Mouse (Mus musculus): ENCODE measurements around the gene Pcx. TPM values are rescaled to one million over a fixed set of nuclear protein-coding genes. Genes with fewer than 3 reads are reported as not detected.
A peak's percentile ranks its signal among the peaks of the same experiment; 100 is the strongest.

The Pcx gene
- total RNA-seq (2021), result 10 to 100 TPM; 12.7 to 18.1 TPM
- long read RNA-seq, experiment 1, full-length matches to known transcripts, result 24 of 34 reads
- long read RNA-seq, experiment 1, partial matches to known transcripts, result 5 of 34 reads
- long read RNA-seq, experiment 1, other reads (novel, unspliced or antisense), result 5 of 34 reads
- long read RNA-seq, experiment 2, full-length matches to known transcripts, result 31 of 44 reads
- long read RNA-seq, experiment 2, partial matches to known transcripts, result 8 of 44 reads
- long read RNA-seq, experiment 2, other reads (novel, unspliced or antisense), result 5 of 44 reads

DNA sequence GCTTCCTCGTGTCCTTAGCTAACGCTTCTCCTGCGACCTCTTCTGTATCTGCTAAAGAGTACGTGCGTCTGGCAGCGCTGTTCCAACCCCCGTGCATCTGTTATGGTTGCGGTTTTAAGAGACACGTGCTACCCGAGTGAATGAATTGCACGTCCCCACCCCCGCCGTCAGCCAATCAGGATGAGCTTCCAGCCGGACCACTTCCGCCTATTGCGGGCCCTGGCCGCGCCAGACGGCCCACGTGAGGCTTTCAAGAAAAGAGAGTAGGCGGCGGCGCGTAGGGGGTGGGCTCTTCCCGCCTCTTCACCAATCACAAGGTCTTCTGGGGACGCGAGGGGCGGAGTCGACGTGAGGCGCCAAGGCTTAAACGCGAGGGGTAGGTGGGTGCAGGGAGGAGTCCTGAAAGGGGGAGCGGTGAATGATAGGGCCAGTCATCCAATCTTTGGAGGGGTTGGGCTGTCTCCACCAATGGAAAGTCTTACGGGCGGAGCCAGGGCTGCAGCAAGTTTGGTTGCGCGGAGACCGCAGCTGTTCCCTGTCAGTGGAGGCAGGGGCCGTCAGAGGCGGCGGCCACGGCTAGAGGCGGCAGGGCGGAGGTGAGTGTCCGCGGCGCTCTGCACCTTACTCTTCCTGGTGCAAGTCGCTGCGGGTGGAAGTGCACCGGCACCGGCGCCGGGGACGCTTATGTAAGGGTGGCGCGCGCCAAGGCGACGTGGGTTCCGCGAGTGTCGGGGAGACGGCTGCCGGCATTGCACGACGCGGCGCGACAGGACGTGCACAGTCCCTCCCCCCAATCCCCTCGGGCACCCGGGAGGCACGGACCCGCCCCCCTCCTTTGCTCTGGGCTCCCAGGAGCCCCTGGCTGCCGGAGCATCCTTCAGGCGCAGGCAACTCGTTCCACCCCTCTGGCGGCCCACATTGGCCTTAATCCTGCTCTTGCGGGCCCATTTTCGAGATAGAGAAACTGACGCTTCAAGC, at the start of gene Pcx:
TSS of gene Pcx (plus strand) at position 487 of the 978 bp plus-strand sequence.
- DNase-seq, result peak; percentile 97

DNA sequence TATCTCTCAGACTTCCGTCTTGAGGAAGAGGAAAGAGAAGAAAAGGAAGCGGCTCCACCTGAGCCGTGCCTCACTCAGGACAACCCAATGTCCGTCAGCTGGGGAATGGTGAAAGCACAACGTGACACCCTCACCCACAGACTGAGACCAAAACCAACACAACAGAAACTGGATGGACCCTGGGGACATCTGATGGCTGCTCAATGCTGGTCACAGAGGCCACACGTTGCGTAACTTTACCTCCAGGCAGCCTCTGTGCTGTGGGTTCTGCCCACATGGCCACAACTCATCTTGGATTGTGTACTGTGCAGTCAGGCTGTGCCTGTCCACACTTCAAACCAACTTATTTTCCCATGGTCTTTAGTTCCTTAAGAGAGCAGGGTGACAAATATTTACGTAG, 48.3 kb upstream of the Pcx start:
- DNase-seq, result no peak

DNA sequence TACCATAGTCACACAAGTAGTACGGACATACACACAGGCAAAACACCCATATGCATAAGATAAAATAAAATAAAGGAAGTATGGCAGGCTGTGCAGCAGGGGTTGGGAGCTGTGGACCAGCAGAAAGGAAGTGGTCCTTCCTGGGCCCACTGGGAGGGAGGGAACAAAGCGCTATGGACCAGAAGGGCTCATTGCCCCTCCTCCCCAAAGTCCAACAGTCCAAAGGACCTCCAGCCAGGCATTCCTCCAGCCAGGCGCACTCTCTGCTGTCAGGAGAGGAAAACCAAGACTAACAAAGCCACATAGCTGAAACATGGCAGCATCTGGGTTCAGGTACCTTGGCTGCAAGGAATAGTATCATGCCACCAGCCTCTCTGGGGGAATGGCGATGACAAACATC, 45.6 kb upstream of the Pcx start:
- DNase-seq, result no peak

DNA sequence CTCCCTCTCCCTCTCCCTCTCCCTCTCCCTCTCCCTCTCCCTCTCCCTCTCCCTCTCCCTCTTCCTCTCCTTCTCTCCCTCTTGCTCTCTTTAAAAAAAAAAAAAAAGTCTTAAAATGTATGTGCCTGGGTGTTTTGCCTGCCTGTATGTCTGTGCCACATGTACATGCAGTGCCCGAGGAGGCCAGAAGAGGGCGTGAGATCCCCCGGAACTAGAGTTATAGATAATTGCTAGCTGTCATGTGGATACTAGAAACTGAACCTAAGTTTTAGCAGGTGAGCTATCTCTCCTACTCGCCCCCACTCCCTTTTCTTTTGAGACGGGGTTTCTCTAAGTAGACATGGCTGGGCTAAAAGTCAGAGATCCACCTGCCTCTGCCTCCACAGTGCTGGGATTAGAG, 41.9 kb upstream of the Pcx start:
- no peak for DNase-seq

DNA sequence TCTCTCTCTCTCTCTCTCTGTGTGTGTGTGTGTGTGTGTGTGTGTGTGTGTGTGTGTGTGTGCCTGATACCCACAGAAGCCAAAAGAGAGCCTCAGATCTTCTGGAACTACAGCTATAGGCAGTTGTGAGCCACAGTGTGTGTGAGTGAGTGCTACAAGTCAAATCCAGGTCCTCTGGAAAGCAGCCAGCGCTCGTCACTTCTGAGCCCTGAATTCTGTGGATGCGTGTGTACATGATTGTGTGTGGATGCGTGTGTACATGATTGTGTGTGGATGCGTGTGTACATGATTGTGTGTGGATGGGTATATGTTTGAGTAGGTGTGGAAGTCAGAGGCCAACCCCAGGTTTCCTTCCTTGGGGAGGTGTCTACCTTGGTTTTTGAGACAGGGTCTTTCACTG, 36.7 kb upstream of the Pcx start:
- no peak for DNase-seq

DNA sequence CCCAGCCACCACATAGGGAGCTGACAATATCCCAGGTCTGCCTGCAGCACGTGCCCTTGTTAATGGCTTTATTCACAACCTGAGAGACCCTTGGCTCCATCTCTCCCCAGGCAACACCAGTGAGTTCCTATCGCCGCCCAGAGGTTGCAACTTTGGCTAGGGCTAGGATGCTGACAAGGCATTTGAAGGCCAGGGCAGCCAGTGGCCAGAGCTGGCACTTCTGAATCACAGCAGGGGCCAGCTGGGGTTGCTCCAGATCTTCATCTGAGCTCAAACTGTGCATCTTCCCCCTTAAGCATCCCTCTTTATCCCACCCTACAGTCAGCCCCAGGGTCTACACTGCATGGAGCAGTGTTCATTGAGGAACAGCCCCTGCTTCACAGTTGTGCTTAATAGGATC, 35.5 kb upstream of the Pcx start:
- no peak for DNase-seq

DNA sequence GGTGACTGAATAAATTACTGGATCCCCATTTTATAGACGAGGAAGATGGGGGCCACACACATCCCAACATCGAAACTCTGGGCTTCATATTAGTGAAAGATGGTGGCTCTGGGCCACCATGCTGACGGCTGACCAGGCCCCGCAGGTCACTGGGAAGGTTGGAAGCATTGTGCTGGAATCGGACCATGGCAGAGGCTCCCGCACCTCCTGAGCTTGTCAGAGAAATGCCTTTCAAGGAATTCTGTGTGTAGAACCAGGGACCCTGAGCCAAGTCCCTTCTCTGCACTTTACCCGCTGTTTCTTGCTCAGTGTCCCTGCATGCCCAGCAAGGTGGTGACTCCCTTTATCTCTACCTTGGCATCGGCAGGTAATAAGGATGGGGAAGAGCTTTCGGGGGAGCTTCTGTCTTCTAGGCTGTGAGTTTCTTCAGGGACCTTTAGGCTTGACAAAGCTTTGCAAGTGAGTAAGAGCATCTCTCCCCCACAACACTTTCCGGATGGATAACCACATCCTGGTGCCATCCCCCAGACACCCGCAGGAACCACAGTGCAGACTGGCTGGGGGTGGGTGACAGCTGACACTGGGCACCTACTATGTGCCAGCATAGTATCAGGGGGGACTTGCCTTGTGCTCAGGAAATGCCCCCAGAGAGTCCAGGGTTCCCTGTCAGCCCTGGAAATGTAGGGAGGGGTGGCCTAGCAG, 34.9 kb upstream of the Pcx start:
- DNase-seq, result no peak

DNA sequence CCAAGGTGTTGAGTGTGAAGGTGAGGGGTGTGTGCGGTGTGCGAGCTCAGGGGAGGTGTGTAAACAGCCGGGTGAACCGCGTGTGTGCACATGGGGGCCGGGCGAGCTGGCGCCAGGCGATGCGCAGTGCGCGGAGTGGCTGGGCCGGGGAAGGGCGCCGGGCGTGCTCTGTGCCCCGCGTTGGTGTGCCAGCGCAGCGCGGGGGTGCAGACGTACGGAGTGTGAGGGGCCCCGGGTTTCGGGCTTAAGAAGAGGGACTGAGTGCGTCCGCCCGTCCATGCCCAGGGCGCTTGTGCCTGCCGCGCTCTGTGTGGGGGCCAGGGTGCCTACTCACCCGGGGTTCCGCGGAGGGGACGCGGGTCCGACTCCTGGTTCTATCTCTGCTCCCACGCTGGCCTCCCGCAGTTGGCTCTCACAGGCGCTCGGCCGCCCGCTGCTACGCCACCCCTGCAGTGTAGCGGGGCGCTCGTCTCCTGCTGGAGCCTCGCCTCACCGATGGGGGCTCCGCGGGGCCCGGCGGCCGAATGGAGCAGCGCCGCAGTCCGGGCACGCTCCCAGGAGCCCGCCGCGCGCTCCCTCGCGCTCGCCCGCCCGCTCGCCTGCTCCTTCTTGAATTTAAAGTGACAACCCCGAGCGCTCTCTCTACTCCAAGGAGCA, 33.5 kb upstream of the Pcx start:
- peak; percentile 47 for DNase-seq

DNA sequence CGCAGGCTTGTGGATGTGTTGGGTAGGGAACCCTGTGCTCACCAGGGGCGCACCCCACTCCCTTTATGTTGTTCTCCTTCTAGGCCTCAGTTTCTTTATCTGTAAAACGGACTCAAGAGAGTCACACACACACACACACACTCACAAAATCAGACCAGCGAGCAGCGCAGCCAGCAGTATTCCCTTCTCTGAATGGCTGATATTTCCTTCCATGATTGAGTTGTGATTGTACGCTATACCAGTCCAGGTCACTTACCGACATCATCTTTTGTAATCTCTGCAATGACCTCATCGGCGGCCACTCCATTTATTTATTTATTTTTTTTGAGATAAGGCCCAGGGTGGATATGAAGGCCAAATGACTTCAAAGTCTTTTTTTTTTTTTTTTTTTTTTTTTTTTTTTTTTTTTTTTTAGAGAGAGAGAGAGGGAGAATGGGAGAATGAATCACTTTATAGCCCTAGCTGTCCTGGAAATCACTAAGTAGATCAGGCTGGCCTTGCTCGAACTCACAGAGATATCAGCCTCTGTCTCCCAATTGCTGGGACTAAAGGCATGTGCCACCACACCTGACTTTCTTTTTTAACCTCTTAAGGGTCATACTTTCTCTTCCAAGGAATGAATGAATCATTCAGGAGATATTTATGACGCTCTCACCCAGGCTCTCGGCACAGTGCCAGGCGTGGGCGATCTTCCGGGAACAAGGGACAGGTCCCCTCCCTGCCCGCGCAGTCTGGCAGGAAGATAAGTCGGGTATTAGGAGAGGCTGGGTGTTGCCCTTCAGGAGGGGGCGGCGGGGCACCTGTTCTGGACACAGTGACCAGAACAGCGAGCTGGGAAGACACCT, 32.7 kb upstream of the Pcx start, which contains the start of gene Syt12:
TSS of gene Syt12 (minus strand) at position 103 of the 845 bp plus-strand sequence.
- peak; percentile 28 for DNase-seq

DNA sequence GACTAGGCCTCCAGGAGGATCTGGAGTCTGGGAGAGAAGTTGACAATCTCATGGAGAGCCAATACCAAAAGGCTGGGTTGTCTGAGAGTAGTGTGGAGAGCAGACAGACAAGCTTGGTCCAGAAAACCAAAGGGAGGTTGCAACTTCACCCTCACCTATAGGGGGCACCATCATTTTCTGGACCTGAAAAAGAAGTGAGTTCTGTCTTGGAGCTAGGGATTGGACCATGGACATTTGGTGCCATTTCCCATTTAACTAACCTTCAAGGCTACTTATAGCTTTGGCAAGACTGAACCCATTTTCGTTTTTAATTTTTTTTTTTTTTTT, 32.1 kb upstream of the Pcx start:
- DNase-seq, result no peak

DNA sequence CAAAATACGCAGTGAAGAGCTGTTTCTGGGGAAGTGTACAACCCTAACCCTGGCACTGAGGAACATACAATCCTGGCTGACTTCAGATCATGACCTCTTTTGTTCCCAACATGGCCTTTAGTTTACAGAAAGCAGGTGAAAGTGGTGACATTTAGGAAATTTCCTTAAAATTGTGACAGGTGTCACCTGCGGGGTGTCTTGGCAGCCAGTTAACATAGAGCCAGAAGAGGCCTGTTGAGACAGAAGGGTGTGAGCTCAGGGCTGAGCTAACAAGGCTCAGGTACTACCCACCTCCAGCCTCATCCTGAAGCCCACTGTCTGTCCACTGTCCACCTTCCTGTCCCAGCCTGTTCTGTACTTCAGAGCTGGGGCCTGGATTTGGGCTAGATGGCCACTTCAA, 30.2 kb upstream of the Pcx start:
- DNase-seq, result no peak

DNA sequence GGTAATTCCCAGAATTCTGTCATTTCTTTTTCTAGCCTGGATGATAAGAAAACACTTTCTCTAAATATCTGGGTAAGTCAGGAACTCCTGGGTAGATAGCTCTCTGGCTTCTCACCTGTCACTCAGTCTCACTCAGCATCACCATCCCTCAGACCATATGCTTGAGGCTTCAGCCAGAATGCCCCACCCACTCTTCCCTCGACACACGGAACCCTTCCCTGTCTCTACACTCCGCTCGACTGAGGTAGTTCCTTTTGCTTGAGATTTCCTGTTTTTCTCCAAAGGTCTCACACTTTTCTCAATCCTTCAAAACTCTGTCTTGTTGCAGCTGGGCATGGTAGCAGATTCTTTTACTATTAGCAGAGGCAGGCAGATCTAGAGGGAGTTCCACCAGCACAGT, 28.9 kb upstream of the Pcx start:
- no peak for DNase-seq

DNA sequence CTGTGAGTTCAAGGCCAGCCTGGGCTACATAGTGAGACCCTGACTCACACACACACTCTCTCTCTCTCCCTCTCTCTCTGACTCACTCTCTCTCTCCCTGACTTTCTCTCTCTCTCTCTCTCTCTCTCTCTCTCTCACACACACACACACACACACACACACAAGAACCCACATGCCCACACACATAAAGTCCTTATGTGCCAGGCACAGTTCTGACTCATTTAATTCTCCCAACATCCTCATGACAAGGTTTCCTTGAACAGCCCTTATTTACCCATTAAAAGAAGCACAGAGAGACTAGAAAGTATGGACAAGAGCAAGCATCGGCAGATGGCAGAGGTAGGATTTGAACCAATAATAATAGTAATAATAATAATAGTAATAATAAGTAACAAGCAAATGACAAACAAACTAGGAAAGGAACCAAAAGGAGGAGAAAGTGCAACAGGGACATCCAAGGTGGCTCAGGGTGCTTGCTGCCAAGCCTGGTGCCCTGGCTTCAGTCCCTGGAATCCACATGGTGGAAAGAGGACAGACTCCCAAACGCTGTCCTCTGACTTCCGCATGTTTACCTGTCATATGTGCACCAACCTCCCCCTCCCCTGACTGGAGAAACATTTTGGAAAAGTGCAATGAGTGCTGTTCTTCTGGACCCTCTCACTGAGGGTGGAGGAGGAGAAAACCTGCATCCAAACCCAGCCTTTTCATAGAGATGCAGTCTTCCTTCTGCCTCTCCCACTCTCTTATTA, 28.0 kb upstream of the Pcx start:
- DNase-seq, result no peak

DNA sequence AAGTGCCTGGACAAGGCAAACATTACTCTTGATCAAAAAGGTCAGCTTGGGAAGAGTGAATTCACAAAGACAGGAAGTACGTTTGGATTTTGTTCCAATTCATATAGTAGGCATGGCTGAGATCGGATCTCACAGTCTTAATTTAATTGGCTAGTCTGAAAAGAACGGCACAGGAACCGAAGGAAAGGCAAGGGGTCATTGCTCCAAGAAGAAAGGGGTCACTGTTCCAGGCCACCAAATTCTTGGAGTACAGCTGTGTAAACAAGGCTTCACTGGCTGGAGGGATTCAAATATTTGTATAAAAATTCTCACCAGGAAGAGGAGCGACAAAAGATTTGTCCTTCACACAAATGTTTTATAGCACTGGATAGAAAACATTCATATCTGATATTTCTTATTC, 25.3 kb upstream of the Pcx start:
- no peak for DNase-seq

DNA sequence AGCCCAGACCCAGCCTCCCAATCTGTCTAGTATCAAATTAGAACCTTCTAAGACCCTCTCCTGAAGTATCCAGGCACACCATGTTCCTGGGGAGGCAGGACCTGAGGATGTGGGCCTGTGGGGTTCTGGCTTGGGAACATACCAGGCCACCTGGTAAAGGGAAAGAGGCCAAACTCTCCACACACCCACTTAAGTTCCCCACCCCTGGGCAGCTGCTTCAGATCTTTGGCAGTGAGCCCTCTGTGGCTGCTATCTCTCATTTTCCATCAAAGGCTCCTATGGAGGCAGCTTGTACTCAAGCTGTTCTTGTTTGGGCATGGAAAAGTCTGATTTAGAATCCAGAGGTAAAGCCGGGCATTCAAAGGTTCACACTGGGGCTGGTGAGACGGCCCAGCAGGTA, 22.4 kb upstream of the Pcx start:
- DNase-seq, result no peak

DNA sequence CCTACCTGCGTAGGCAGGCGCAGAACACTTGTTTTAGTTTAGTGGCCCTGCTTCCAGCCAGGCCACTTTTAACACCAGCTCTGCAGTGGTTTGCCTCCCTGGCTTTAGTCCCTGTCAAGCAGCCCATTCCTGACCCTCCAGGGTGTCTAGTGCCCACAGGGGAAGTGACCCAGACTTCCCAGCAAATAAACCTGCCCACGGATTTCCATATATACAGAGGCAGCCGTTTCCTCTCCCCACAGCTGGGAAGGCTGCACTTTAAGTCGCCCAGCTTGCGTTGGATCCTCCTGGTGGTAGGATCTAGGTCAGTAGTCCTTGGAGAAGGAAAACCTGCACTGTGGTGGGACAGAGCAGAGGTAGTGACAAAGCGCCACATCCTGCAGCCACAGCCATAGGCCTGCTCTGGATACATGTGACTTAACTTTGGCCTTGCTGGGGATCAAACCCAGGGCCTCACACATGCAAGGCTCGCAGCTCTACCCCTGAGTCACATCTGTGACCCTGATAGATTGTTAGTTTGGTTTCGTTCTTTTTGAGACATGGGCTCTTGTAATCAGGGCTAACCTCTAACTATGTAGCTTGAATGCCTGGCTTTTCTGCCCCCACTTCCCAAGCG, 19.1 kb upstream of the Pcx start:
- no peak for DNase-seq

DNA sequence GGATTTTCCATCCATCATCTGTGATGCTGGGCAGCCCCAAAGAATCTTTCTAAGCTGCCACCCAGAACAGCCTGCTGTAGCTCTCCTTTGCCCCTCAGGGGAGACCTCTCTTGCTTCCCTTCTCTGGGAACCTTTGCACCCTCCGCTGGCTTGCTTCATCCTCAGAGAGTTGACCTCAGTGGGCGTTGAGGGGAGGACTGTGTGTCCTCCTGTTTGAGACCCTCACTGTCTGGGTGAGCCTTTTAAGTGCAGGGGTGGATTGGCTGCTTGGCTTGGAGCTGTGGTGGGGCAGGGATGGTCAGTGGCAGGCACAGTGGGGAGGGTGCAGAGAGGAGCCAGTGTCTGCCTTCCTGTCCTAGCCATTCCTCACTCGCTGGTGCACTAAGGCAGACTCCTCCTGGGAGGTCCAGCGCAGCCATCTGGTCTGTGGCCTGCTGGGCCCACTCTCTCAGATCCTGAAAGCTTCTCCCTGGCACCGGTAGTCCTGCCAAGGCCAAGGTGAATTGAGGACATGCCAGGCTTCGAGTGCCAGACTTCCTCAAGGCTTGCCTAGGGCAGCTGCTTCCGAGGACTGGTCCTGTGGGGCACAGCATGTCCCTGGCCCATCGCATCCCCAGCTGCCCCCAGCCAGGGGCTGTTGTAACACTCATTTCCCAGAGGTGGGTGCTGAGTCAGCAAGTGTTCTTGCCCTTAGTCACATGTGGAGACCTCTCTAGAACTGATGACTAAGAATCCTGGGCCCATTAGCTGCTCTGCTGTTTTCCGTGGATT, 17.6 kb upstream of the Pcx start:
- peak; percentile 41 for DNase-seq

DNA sequence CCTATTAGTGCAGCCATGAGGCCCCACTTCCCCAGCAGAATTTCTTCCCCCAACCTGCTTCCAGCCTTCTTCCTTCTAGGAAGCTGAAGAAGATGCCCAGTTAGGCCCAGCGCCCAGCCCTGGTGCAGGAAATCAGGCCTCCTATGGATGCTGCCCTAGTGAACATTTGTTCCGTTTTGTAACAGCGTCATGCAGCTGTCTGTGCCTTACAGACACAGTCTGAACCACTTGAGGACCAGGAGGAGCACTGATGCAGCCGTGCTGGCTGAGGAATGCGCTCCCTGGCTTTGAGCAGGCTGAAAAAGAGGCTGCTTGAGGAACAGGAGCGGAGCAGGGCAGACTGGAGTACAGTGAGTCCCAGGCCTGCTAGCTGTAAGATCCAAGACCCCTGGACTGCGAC, 15.6 kb upstream of the Pcx start:
- DNase-seq, result no peak

DNA sequence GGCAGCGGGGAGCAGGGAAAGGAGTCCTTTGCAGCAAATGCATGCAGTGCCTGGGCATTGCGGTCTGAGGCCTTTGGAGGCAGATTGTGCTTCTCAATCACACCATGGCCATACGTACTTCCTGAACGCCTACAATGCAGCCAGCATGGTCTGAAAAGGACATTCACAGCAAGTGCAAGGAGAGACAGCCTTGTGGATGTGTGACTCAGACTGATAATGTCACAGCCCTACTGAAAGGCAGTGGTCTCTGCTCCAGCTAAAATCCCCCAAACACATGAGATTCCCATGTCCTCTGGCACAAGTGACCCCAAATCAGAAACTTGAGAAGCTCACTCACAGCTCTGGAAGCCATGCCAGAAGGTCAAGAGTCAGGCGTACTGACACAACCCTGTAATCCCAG, 14.5 kb upstream of the Pcx start:
- DNase-seq, result no peak
